Comparison of ENCODE assay signal across 12 mouse cellular contexts in genomic region chr13:51136996-51137701, GRCm38 (mm10). TPM values are rescaled to one million over a fixed set of nuclear protein-coding genes. Genes with fewer than 3 reads are reported as not detected.
A peak's percentile ranks its signal among the peaks of the same experiment; 100 is the strongest.
DNase-seq lines count a peak whose midpoint lies in the region; ATAC-seq and TF ChIP-seq lines count a peak whose summit lies in the region.
"Had no signal": no experiment of that assay in that cellular context is flagged by ENCODE, and none has a peak within 500 bp of the region (broad histone marks: within the 10 kb centered on the region; RNA-seq: fewer than 3 reads in every experiment).

No protein-coding gene starts in this region.

- H3K9me3 ChIP-seq in kidney, embryonic 15.5 days (replicated peaks) = no peaks in the 10 kb centered on the region
- H3K9me3 ChIP-seq in ES-Bruce4 (replicated peaks; ENCODE audit: control insufficient read depth, insufficient read depth, low read length, poor library complexity, severe bottlenecking) = no peaks in the 10 kb centered on the region
- no peaks in the 10 kb centered on the region for H3K9me3 ChIP-seq in forebrain, embryonic 15.5 days
- H3K9me3 ChIP-seq: embryonic facial prominence, embryonic 13.5 days; hindbrain, embryonic 10.5 days had no signal

- 0 out of 2 replicates have a peak, but pooled peaks have one; percentile 29 for ATAC-seq in kidney, embryonic 15.5 days (replicated peaks; ENCODE audit: low FRiP score)
- no peak for ATAC-seq in forebrain, embryonic 15.5 days (replicated peaks)

- H3K9ac ChIP-seq in kidney, embryonic 15.5 days = no peak overlapping the region
- H3K9ac ChIP-seq in ES-Bruce4 (ENCODE audit: low read depth, poor library complexity, severe bottlenecking) = no peak overlapping the region
- H3K9ac ChIP-seq in forebrain, embryonic 15.5 days (replicated peaks) = no peak overlapping the region
- H3K9ac ChIP-seq: embryonic facial prominence, embryonic 13.5 days had no signal

- H3K4me2 ChIP-seq in kidney, embryonic 15.5 days = no peak overlapping the region
- no peak overlapping the region for H3K4me2 ChIP-seq in forebrain, embryonic 15.5 days (replicated peaks)
- H3K4me2 ChIP-seq: embryonic facial prominence, embryonic 13.5 days had no signal

- TF ChIP-seq POLR2A in ES-Bruce4 (IDR thresholded peaks at IDR 0.05; ENCODE audit: insufficient read depth, low read length) = no peak

- no peak overlapping the region for H3K4me3 ChIP-seq in kidney, embryonic 15.5 days (replicated peaks)
- H3K4me3 ChIP-seq in ES-Bruce4 (ENCODE audit: low read depth, low read length) = no peak overlapping the region
- H3K4me3 ChIP-seq in forebrain, embryonic 15.5 days = no peak overlapping the region
- H3K4me3 ChIP-seq: embryonic facial prominence, embryonic 13.5 days; hindbrain, embryonic 10.5 days had no signal

- peaks cover 19% of the 10 kb centered on the region for H3K4me1 ChIP-seq in kidney, embryonic 15.5 days
- H3K4me1 ChIP-seq in ES-Bruce4 (ENCODE audit: control insufficient read depth, insufficient read depth, low read length) = no peaks in the 10 kb centered on the region
- H3K4me1 ChIP-seq in forebrain, embryonic 15.5 days = peaks cover 4% of the 10 kb centered on the region; the same call in 1 of the 2 replicates

- no peaks in the 10 kb centered on the region for H3K27me3 ChIP-seq in kidney, embryonic 15.5 days
- H3K27me3 ChIP-seq in ES-Bruce4 (ENCODE audit: control insufficient read depth, insufficient read depth, low read length, poor library complexity, severe bottlenecking) = no peaks in the 10 kb centered on the region
- no peaks in the 10 kb centered on the region for H3K27me3 ChIP-seq in forebrain, embryonic 15.5 days
- H3K27me3 ChIP-seq: embryonic facial prominence, embryonic 13.5 days had no signal

- DNase-seq in kidney, postnatal 10 days = no peak
- peak; percentile 61 for DNase-seq in adrenal gland, adult 8-10 months
- DNase-seq in kidney, postnatal 36 days = peak; percentile 23 to 33
- DNase-seq in embryo, embryonic 10 days (ENCODE audit: low spot score) = no peak
- DNase-seq: liver; thymus, postnatal 36 days had no signal

- TF ChIP-seq EP300 in ES-Bruce4 (IDR thresholded peaks at IDR 0.05; ENCODE audit: insufficient read depth, low read depth, low read length) = no peak

- peak overlapping the region; percentile 38 for H3K27ac ChIP-seq in kidney, embryonic 15.5 days
- peak overlapping the region; percentile 67 for H3K27ac ChIP-seq in ES-Bruce4 (ENCODE audit: insufficient read depth, low read length)
- H3K27ac ChIP-seq in forebrain, embryonic 15.5 days (replicated peaks) = no peak overlapping the region
- H3K27ac ChIP-seq: embryonic facial prominence, embryonic 13.5 days; hindbrain, embryonic 10.5 days had no signal

- TF ChIP-seq CTCF in ES-Bruce4 (IDR thresholded peaks at IDR 0.05; ENCODE audit: low read depth, low read length) = no peak

- peaks cover 62% of the 10 kb centered on the region for H3K36me3 ChIP-seq in kidney, embryonic 15.5 days
- H3K36me3 ChIP-seq in ES-Bruce4 (ENCODE audit: control insufficient read depth, insufficient read depth, low read length, poor library complexity, severe bottlenecking) = peaks cover 17% of the 10 kb centered on the region
- peaks cover 41% of the 10 kb centered on the region for H3K36me3 ChIP-seq in forebrain, embryonic 15.5 days

- WGBS in kidney, embryonic 15.5 days = 53% methylated on average over 2 of the region's 2 CpGs
- 68% methylated on average over 2 of the region's 2 CpGs for WGBS in forebrain, embryonic 15.5 days

RNA-seq across cellular contexts. Expression of gene Nxnl2, which starts 33.7 kb away (rescaled TPM):
- polyA plus RNA-seq in kidney, embryonic 15.5 days (2015; fragmentation: Nextera tagmentation; extraction: Ambion mirVana) = 1.0 and 2.5 TPM in 2 replicates
- polyA plus RNA-seq in ES-Bruce4 (2011; ENCODE audit: insufficient read depth, insufficient read length, low read depth, missing spikeins) = 2.4 and 2.6 TPM in 2 replicates
- total RNA-seq in adrenal gland, adult 8-10 months (2022) = under 1 TPM in 2 of 4 experiments, not detected in 2; 0.45 to 0.65 TPM
- 0.97 and 1.4 TPM in 2 replicates for polyA plus RNA-seq in forebrain, embryonic 15.5 days (2015; fragmentation: Nextera tagmentation; extraction: Ambion mirVana)
- total RNA-seq: MEL had no signal

RNA-seq across cellular contexts. Expression of gene Spin1, which starts 36.5 kb away (rescaled TPM):
- polyA plus RNA-seq in kidney, embryonic 15.5 days (2015; fragmentation: Nextera tagmentation; extraction: Ambion mirVana) = 83.7 and 86.4 TPM in 2 replicates
- polyA plus RNA-seq in ES-Bruce4 (2011; ENCODE audit: insufficient read depth, insufficient read length, low read depth, missing spikeins) = 72.0 and 72.3 TPM in 2 replicates
- 10 to 100 TPM; 61.3 to 93.0 (median 83.8) TPM for total RNA-seq in adrenal gland, adult 8-10 months (2022)
- 168 and 177 TPM in 2 replicates for polyA plus RNA-seq in forebrain, embryonic 15.5 days (2015; fragmentation: Nextera tagmentation; extraction: Ambion mirVana)

Comparison
In these comparisons a context has a peak if more than half of its experiments do, and no peak if none do; other contexts are left out.
1. DNase-seq: peak in adrenal gland, adult 8-10 months (single experiment) and kidney, postnatal 36 days (2 of 2); none in kidney, postnatal 10 days (single experiment) and embryo, embryonic 10 days (single experiment).